Mouse (Mus musculus) thymus, postnatal 0 days (tissue): ENCODE results near the gene Wipf2. TPM values are rescaled to one million over a fixed set of nuclear protein-coding genes. Genes with fewer than 3 reads are reported as not detected.
"Not testable (repeated sequence)": the region's sequence is repeated elsewhere in the genome, so short reads cannot be mapped to it uniquely, and the experiment has no call there.

ENCODE experiments used
- DNase-seq: peaks from one replicate; pipeline ENCODE4 v3.0.0-alpha.2; 2015; ENCODE audit warnings: low spot score
- polyA plus RNA-seq: library from polyadenylated mRNA; unstranded; fragments of >200 nt; fragmentation: Nextera tagmentation; extraction: Ambion mirVana; gene quantifications from 2 replicates; pipeline ENCODE4 v1.2.1, GENCODE M21; 2015

Wipf2 gene
- polyA plus RNA-seq, 1 experiment from 2014 or later: 7.5 TPM

GRCm38 (mm10) chr11:98930127-98930601 lies 66.7 kb downstream of the Wipf2 start:
- DNase-seq: no peak

- DNase-seq: no peak
These were observed 67.5 kb downstream of the Wipf2 start for GRCm38 (mm10) chr11:98930773-98931512.

- no peak for DNase-seq
These were observed 68.3 kb downstream of the Wipf2 start for GRCm38 (mm10) chr11:98931513-98932292.

- no peak for DNase-seq
These were observed 69.1 kb downstream of the Wipf2 start for GRCm38 (mm10) chr11:98932293-98933091.

DNA sequence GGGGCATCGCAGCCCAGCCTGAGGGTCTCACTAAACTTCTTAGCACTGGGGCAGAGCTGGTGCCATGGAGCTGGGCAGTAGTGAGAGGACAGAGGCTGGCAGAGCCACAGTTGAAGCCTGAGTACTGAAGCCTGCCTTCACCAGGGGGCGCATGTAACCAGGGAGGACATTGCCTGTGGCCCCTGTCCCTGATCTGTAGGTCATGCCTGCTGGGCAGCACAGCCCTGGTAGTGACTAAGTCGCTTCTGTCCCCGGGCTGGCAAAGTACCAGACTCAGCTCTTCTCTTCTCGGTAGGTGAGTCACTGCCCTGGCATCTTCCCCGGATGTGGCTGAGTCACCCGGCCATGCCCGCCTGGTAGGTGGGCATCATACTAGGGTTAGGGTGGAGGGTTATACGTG lies 69.7 kb downstream of the Wipf2 start:
- peak; percentile 31 for DNase-seq

GRCm38 (mm10) chr11:98933847-98934246 lies 70.4 kb downstream of the Wipf2 start:
- DNase-seq: not testable (repeated sequence)

DNA sequence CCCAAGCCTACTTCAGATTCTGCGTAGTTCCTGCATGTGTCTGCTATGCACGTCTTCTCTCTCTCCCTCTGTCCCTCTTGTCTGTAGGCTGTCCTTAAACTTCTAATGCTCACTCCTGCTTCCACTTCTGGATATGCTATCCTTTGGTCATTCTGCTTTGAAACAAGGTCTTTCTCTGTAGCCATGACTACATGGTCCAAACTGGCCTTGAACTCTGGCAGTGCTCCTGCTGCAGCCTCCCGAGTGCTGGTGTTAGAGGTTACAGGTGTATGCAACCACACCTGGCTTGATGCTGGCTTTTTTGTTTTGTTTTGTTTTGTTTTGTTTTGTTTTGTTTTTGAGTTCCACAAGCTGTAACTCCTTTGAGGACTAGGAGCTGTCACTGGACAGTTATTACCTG lies 70.9 kb downstream of the Wipf2 start:
- DNase-seq: no peak

DNA sequence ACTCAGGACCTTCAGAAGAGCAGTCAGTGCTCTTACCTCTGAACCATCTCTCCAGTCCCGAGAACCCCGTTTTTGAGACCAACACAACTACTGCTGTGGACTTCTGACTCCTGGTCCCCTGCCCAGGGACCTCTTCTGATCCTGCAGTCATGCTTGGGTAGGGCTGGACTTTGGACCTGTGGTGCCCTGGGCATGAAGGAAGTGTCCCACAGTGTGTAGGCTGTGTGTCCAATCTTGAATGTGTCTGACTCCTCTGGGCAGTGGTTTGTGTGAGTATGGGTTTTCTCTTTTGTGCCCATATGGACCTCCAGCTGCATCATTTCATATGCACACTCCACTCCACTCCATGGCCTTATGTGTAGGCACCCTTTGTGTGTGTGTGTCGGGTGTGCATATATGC lies 71.7 kb downstream of the Wipf2 start:
- DNase-seq: no peak

GRCm38 (mm10) chr11:98936170-98936569 lies 72.7 kb downstream of the Wipf2 start:
- DNase-seq: no peak

DNA sequence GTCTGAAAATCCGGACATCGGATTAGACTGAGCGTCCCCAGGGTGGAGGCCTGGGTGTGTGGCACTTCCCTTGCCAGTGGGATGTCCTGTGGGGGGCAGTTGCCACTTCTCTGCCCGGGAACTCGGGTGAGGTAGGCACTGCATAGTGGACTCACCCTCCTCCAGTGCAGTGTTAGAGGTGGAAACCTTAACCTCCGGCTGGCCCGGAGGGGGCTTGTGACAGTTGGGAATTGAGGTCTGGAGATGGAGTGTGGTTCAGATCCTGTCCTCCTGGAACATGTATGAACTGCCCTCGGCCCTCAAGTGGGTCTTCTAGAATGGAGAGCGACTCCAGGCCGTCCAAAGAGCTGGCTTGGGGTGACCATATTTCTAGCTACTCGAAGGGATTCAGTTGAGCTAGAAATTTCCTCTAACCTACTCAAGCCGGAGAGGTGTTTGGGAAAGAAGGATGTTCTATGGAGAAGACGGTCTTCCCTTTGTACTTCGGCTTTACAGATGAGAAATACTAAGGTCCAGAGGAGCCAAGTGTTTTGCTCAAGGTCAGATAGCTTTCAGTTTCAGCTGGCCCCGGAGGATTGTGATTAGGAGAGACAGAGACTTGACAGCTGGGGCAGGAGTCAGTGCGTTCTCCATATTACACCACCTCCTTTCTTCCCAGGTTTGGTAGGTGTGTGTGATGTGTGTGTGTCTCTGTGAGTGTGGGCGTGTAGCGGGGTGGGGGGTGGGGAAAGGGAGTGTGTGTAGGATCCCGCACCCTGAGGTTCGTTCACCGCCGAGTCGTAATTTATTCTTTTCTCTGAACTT lies 73.4 kb downstream of the Wipf2 start:
- DNase-seq: no peak

- DNase-seq: peak; percentile 88
These were observed 74.0 kb downstream of the Wipf2 start for GRCm38 (mm10) chr11:98937410-98937913.

DNA sequence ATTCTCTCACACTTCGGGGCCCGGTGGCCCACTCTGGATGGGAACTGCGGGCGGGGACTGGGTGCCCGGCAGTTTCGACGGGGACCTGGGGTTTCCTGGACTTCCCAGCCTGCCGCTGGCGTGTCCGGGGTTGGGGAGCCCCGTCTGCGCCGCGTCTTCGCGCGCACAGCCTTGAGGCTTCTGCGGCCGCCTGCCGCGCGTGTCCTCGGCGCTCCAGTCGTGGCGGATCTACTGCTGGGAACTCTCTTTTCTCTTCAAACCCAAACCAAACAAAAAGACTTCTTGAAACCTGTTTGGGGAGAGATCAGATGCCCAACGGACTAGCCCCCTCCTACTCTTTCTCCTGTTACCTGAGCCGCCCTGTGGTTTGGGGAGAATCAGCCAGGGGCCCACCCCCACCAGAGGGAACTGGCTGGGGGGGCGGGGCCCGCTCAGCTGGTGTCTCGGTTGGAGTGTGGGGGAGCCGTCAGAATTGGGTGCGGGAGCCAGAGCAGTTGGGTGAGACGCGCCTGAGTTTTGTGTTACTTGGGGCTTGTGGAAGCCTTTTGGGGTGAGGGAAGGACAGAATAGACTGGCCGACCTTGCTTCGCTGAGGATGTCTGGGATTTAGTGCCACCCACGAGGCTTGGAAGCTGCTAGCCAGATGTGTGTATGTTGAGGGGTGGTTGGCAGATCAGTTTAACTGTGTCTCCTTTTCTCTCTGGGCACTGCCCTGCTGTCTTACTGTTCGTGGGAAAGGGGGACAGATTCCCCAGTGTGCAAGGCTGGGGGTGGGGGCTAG lies 74.7 kb downstream of the Wipf2 start:
- peak; percentile 70 for DNase-seq

DNA sequence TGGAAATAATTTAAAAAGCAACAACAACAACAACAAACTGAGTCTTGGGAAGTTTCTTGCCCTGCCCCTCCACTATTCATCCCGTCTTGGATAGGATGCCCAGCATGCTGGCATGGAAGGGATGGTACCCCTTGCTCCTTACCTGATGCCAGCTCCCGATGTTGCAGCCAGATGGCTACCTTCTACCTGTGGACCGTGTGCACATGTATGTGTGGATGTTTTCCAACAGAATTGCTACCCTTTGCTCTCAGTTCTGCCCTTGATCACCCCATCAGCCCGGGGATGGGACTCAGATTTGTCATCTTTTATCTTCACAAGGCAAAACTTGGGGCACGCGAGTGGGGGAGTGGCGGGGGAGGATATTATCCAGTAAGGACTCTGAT lies 75.3 kb downstream of the Wipf2 start:
- DNase-seq: no peak

DNA sequence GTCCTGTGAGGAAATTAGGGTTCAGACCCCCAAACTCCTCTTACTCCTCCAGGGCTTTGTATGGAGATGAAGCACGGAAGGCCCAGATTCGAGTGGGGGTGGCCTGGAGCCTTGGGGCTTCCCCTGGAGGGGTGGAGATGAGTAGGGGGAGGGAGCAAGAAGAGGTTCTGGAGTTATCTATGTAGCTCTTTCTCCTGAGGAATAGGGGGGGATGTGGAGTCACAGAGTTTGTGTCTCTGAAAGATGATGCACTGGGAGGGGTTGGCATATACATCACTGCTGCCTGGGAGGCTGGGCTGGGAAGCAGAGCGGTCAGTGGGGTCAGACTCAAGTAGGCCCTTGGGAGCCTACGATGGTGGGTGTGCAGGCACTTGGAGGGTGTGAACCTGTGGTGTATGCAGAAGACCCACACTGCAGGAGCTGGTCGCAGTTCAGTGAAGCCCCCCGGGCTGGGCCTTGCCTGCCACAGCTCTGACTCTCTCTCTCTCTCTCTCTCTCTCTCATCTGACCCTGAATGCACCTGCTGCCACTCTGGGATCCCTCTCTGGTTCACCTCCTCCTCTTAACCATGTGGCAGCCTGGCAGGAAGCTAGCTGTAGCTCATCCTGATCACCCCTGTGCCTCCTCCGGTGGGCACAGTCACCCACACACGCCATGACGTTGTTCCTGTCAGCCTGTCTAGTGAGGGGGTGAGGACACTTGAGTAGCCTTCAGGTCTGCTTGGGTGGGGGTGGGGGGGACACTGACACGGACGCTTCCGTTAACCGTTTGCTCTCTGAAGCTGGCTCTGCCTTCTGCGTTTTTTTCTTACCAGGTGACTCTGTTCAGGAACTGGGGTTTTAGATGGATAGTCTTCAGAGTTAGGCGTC lies 75.9 kb downstream of the Wipf2 start:
- peak; percentile 81 for DNase-seq

DNA sequence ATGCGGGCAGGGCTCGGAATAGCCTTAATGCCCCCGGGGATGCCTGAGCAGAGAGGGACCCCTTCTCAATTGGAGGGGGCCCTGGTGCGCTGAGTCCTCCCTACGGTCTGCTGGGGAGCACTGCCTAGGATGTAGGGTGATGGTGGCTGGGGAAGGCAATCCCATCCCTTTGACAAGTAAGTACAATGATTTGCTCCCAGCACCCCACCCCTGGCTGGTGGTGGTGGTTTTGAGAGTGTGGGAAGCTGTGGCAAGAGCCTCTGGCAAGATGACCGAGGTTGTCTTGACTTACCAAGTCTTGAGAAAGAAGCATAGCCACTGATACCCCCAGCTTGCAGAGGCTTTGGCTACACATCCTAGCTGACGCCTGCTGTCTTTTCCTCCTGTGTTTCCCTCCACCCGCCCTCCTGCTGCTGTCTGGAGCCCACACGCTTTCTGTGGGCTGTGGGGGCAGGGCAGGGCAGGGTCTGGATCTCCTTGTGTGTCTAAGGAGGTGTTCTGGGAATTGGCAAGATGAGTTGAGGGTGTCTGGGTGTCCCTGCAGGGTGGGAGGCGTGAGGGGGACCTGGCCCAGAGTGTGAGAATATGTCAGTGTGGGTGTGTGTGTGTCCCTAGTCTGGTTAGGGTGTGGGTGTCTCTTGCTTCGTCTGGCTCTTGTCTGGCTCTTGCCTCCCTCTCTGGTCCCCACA lies 76.7 kb downstream of the Wipf2 start:
- no peak for DNase-seq

- no peak for DNase-seq
These were observed 77.3 kb downstream of the Wipf2 start for GRCm38 (mm10) chr11:98940776-98941175.

DNA sequence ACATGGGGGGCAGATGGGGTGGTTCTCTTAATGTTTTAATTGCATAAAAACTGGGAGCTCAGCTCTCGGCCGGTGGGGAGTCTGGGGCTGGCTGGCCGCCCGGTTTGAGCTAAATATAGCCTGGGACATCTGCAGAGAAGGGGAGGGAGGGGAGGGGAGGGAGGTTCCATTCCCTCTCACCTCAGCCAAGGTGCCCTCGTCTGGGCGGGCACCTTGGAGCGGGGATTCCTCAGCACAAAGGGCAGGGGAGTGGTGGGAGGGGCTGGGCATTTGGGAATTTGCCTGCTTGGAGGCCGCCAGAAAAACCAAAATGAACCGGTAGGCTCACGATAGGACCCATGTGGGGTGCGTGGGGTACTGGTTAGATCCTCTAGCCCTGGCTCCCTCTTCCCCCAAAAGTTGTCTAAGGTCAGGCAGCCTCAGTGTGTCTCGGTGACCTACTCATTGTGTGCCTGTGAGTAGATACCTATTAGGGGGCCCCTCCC lies 77.9 kb downstream of the Wipf2 start:
- no peak for DNase-seq
